Mouse (Mus musculus): ENCODE results near the gene Olfr10. TPM values are rescaled to one million over a fixed set of nuclear protein-coding genes. Genes with fewer than 3 reads are reported as not detected.
"Not testable (repeated sequence)": the region's sequence is repeated elsewhere in the genome, so short reads cannot be mapped to it uniquely, and the experiment has no call there.

Gene Olfr10
- polyA plus RNA-seq, 1 experiment from 2014 or later, result not detected

DNA sequence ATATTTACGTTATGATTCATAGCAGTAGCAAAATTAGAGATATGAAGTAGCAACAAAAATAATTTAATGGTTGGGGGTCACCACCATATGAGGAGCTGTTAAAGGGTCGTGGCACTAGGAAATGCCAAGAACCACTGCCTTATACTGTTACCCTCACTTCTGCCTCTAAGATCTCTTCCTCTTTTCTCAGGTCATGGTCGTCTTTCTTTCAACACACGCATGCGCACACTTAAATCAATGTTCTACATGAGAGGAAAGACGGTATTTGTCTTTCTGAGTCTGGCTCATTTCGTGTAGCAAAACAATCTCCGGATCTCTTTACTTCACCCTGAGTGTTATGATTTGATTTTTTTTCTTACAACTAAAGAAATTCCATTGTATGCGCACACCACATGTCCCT is 34.8 kb upstream of the Olfr10 start:
- no peaks in the 10 kb centered on the region for H3K36me3 ChIP-seq
- no peaks in the 10 kb centered on the region for H3K9me3 ChIP-seq
- H3K4me1 ChIP-seq (replicated peaks), result no peaks in the 10 kb centered on the region
- H3K4me3 ChIP-seq, result no peak overlapping the region
- no peak for DNase-seq (ENCODE audit: low spot score)
- no peaks in the 10 kb centered on the region for H3K27me3 ChIP-seq (ENCODE audit: insufficient read depth, poor library complexity, severe bottlenecking)
- no peak overlapping the region for H3K27ac ChIP-seq
- 94% methylated on average over 9 of the region's 9 CpGs for WGBS

DNA sequence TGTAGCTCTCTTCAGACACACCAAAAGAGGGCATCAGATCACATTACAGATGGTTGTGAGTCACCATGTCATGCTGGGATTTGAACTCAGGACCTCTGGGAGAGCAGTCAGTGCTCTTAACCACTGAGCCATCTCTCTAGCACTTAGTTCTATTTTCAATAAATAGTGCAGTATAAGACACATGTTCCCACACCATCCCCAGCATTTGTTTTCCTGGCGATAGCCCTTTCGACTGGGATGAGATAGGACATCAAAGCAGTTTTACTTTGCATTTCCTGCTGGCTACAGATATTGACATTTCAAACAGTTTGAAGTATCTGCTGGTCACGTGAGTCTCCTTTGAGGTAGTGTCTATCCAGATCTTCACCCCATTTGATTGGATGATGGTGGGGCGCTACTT is 34.2 kb upstream of the Olfr10 start:
- Histone ChIP-seq H3K4me3 (no peak overlapping the region), H3K27me3 (ENCODE audit: insufficient read depth, poor library complexity, severe bottlenecking) (no peaks in the 10 kb centered on the region), H3K27ac (no peak overlapping the region), H3K36me3 (no peaks in the 10 kb centered on the region), H3K4me1 (replicated peaks) (no peaks in the 10 kb centered on the region), H3K9me3 (no peaks in the 10 kb centered on the region)
- WGBS, result 92% methylated on average over 4 of the region's 4 CpGs
- no peak for DNase-seq (ENCODE audit: low spot score)

- peak; percentile 42 for DNase-seq (ENCODE audit: low spot score)
- no peak overlapping the region for H3K4me3 ChIP-seq
- H3K27ac ChIP-seq, result no peak overlapping the region
- no peaks in the 10 kb centered on the region for H3K27me3 ChIP-seq (ENCODE audit: insufficient read depth, poor library complexity, severe bottlenecking)
- WGBS, result 31% methylated on average over 7 of the region's 7 CpGs
- H3K9me3 ChIP-seq, result no peaks in the 10 kb centered on the region
- no peaks in the 10 kb centered on the region for H3K4me1 ChIP-seq (replicated peaks)
- no peaks in the 10 kb centered on the region for H3K36me3 ChIP-seq
These were observed 33.2 kb upstream of the Olfr10 start for GRCm38 (mm10) chr11:49271334-49271733.

DNA sequence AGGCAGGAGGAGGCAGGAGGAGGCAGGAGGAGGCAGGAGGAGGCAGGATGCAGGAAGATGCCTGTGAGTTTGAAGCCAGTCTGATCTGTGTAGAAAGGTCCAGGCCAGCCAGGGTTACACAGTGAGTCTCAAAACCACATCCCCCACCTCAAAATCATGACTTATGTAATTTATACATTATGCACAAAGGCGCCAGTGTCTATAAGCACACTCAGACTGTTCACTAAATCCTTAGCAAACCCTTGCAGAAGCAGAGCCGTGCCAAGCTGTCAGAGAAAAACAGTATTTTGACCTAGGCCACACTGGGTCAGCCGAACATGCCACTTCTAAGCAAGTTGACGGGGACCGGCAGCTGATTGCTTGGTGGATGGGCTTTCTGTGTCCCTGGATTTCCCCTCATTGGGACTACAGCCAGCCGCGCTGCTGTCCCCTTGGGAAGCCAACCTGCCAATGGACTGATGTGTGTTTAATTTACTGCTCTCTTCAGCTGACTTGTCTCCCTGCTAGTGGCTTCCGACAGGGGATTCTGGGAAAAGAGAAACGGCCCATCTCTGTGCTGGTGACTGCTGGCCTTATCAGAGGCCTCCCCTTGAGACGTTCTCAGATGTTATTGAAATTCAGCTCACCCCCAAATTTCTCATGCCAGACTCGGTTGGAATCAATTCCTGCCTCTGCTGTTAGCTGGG is 30.6 kb upstream of the Olfr10 start:
- 74% methylated on average over 11 of the region's 11 CpGs for WGBS
- no peak for DNase-seq (ENCODE audit: low spot score)
- no peaks in the 10 kb centered on the region for H3K9me3 ChIP-seq
- no peaks in the 10 kb centered on the region for H3K27me3 ChIP-seq (ENCODE audit: insufficient read depth, poor library complexity, severe bottlenecking)
- no peaks in the 10 kb centered on the region for H3K36me3 ChIP-seq
- no peaks in the 10 kb centered on the region for H3K4me1 ChIP-seq (replicated peaks)
- no peak overlapping the region for H3K4me3 ChIP-seq
- no peak overlapping the region for H3K27ac ChIP-seq

DNA sequence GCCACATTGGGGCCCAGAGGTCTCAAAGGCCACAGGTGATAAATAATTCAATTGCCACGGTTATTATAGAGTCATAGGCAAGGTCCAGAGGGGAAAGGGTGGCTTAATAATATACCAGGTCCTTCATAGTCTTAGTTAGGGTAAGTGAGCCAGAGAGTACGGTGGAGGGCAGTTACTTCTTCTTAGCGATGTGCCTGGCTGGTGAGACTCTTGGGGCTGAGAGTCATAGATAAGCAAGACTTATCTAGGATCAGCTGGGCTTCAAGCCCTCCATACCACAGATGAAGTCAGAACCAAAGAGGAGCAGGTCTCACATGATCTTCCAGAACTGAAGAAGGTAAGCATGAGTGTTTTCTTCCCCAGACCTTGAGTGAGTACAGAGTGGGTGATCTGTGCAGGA is 26.3 kb upstream of the Olfr10 start, which contains the start of gene Olfr1393:
Olfr1393 (plus strand) TSS at position 83 of the 400 bp plus-strand sequence.
- no peaks in the 10 kb centered on the region for H3K36me3 ChIP-seq
- no peaks in the 10 kb centered on the region for H3K4me1 ChIP-seq (replicated peaks)
- no peak for DNase-seq (ENCODE audit: low spot score)
- H3K9me3 ChIP-seq, result no peaks in the 10 kb centered on the region
- H3K4me3 ChIP-seq, result no peak within 1 kb of the TSS
- H3K27ac ChIP-seq, result no peak within 1 kb of the TSS
- H3K27me3 ChIP-seq (ENCODE audit: insufficient read depth, poor library complexity, severe bottlenecking), result no peaks in the 10 kb centered on the region
- 83% methylated on average over 3 of the region's 3 CpGs for WGBS

GRCm38 (mm10) chr11:49284982-49285381 is 19.6 kb upstream of the Olfr10 start, which contains the start of gene Olfr1392:
Gene Olfr1392 (plus strand): TSS chr11:49285282.
- H3K27ac ChIP-seq; H3K4me1 ChIP-seq (replicated peaks); H3K36me3 ChIP-seq; H3K9me3 ChIP-seq; H3K4me3 ChIP-seq; H3K27me3 ChIP-seq (ENCODE audit: insufficient read depth, poor library complexity, severe bottlenecking); DNase-seq (ENCODE audit: low spot score): not testable (repeated sequence)
- 67% methylated on average over 1 of the region's 1 CpGs for WGBS

- Histone ChIP-seq H3K4me3 (no peak overlapping the region), H3K4me1 (replicated peaks) (no peaks in the 10 kb centered on the region), H3K9me3 (no peaks in the 10 kb centered on the region), H3K27me3 (ENCODE audit: insufficient read depth, poor library complexity, severe bottlenecking) (no peaks in the 10 kb centered on the region), H3K36me3 (no peaks in the 10 kb centered on the region), H3K27ac (no peak overlapping the region)
- WGBS, result 86% methylated on average over 2 of the region's 2 CpGs
- no peak for DNase-seq (ENCODE audit: low spot score)
These were observed 17.3 kb upstream of the Olfr10 start for GRCm38 (mm10) chr11:49287251-49287650.

DNA sequence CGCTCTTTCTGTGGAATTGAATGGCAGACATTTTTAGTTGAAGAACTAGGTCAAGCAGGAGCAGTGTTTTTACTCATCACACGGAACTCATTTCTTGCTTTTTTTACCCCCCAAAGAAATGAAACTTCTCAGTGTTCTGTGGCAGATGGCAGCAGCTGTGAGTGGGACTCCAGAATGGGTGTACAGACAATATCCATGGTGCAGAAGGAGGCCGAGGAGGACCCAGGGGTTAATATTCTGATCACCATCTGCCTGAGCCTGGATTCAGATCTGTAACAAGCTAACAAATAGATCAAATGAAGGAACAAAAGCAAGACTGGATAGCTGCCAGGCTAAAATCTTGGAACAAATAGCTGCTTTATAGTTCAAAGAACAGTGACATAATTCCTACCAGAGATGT is 11.8 kb upstream of the Olfr10 start:
- DNase-seq (ENCODE audit: low spot score), result no peak
- no peaks in the 10 kb centered on the region for H3K9me3 ChIP-seq
- no peak overlapping the region for H3K27ac ChIP-seq
- H3K4me3 ChIP-seq, result no peak overlapping the region
- no peaks in the 10 kb centered on the region for H3K27me3 ChIP-seq (ENCODE audit: insufficient read depth, poor library complexity, severe bottlenecking)
- 82% methylated on average over 3 of the region's 3 CpGs for WGBS
- H3K4me1 ChIP-seq (replicated peaks), result no peaks in the 10 kb centered on the region
- no peaks in the 10 kb centered on the region for H3K36me3 ChIP-seq

- not testable (repeated sequence) for DNase-seq (ENCODE audit: low spot score); H3K27ac ChIP-seq; H3K36me3 ChIP-seq; H3K4me1 ChIP-seq (replicated peaks); H3K27me3 ChIP-seq (ENCODE audit: insufficient read depth, poor library complexity, severe bottlenecking); H3K9me3 ChIP-seq; H3K4me3 ChIP-seq
- WGBS, result 89% methylated on average over 5 of the region's 5 CpGs
These were observed 4.0 kb downstream of the Olfr10 start for GRCm38 (mm10) chr11:49308547-49308946.

DNA sequence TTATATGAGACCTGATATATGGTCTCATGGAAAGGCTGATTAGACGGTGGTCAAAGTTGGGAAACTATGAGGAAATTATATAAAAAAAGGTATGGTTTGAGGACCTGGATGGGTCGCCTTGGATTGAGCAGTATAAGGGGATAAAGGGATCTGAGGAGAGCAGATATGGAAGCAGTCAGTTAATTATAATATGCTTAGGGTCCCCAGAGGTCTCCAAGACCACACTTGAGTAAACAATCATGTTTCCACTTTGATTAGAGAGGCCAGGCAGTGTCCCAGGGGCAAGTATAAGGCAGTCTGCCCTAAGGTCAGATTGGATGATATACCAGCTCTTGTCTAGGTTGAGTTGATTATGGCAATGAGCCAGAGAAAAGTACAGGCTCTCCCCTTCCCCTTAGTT is 17.9 kb downstream of the Olfr10 start, which contains the start of gene Olfr1391:
Olfr1391 (plus strand) TSS at position 301 of the 400 bp plus-strand sequence.
- Histone ChIP-seq H3K4me1 (replicated peaks) (no peaks in the 10 kb centered on the region), H3K36me3 (no peaks in the 10 kb centered on the region), H3K9me3 (no peaks in the 10 kb centered on the region), H3K27me3 (ENCODE audit: insufficient read depth, poor library complexity, severe bottlenecking) (no peaks in the 10 kb centered on the region), H3K4me3 (no peak within 1 kb of the TSS), H3K27ac (no peak within 1 kb of the TSS)
- 78% methylated on average over 2 of the region's 2 CpGs for WGBS
- no peak for DNase-seq (ENCODE audit: low spot score)

DNA sequence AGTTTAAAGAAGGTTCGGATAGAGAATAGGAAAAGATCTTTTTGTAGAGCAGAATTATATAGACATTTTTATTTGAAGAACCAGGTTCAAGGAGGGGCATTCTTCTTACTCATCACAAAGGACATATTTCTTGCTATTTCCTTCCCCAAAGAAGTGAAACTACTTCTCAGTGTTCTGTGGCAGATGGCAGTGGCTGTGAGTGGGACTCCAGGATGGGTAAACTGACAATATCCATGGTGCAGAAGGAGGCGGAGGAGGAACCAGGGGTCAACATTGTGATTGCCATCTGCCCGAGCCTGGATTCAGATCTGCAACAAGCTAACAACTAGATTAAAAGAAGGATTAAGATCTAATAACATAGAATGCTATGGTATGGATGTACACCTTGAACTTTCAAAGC is 22.2 kb downstream of the Olfr10 start:
- Histone ChIP-seq H3K27me3 (ENCODE audit: insufficient read depth, poor library complexity, severe bottlenecking) (no peaks in the 10 kb centered on the region), H3K27ac (no peak overlapping the region), H3K4me1 (replicated peaks) (no peaks in the 10 kb centered on the region), H3K4me3 (no peak overlapping the region), H3K9me3 (no peaks in the 10 kb centered on the region), H3K36me3 (no peaks in the 10 kb centered on the region)
- no peak for DNase-seq (ENCODE audit: low spot score)
- 80% methylated on average over 3 of the region's 3 CpGs for WGBS

GRCm38 (mm10) chr11:49329686-49330085 is 25.1 kb downstream of the Olfr10 start:
- Histone ChIP-seq H3K36me3 (no peaks in the 10 kb centered on the region), H3K9me3 (no peaks in the 10 kb centered on the region), H3K4me3 (no peak overlapping the region), H3K27me3 (ENCODE audit: insufficient read depth, poor library complexity, severe bottlenecking) (no peaks in the 10 kb centered on the region), H3K27ac (no peak overlapping the region), H3K4me1 (replicated peaks) (no peaks in the 10 kb centered on the region)
- no peak for DNase-seq (ENCODE audit: low spot score)
- 77% methylated on average over 1 of the region's 1 CpGs for WGBS

- no peak for DNase-seq (ENCODE audit: low spot score)
- H3K36me3 ChIP-seq, result no peaks in the 10 kb centered on the region
- 94% methylated on average over 1 of the region's 1 CpGs for WGBS
These were observed 30.3 kb downstream of the Olfr10 start, which contains the start of gene Olfr1390 for GRCm38 (mm10) chr11:49334888-49335287. Gene Olfr1390 (plus strand): TSS chr11:49335188.

More at GRCm38 (mm10) chr11:49334888-49335287, 30.3 kb downstream of the Olfr10 start, which contains the start of gene Olfr1390:
- Histone ChIP-seq H3K27ac (no peak within 1 kb of the TSS), H3K27me3 (ENCODE audit: insufficient read depth, poor library complexity, severe bottlenecking) (no peaks in the 10 kb centered on the region), H3K9me3 (no peaks in the 10 kb centered on the region), H3K4me1 (replicated peaks) (no peaks in the 10 kb centered on the region), H3K4me3 (no peak within 1 kb of the TSS)

Data from hindbrain, embryonic 10.5 days (tissue).